Mouse (Mus musculus): ENCODE measurements at regions not wholly inside any gene's neighbourhood (a gene's known extent, or its start where the extent isn't known, plus 50 kb on each side); places are given as distances from the start of the nearest gene placed in this dataset.

GRCm38 (mm10) chr17:15195819-15196218, 154.5 kb upstream of the Gm3448 start:
- Histone ChIP-seq H3K36me3 (ENCODE audit: control insufficient read depth, insufficient read depth, low read length) (no peaks in the 10 kb centered on the region), H3K4me1 (ENCODE audit: control insufficient read depth, insufficient read depth, low read length) (peaks cover 2% of the 10 kb centered on the region), H3K4me3 (no peak overlapping the region), H3K27ac (no peak overlapping the region), H3K27me3 (ENCODE audit: control insufficient read depth, insufficient read depth, low read length) (no peaks in the 10 kb centered on the region), H3K9ac (ENCODE audit: low read depth, low read length) (no peak overlapping the region), H3K79me2 (replicated peaks; ENCODE audit: control insufficient read depth, insufficient read depth, low read length) (no peaks in the 10 kb centered on the region)
- 79% methylated on average over 2 of the region's 2 CpGs for WGBS
- no peak for TF ChIP-seq POLR2A (IDR thresholded peaks at IDR 0.05; ENCODE audit: insufficient read depth, low read depth, low read length)
- TF ChIP-seq EP300 (IDR thresholded peaks at IDR 0.05; ENCODE audit: insufficient read depth, low read depth, low read length), result no peak
- no peak for TF ChIP-seq CTCF (IDR thresholded peaks at IDR 0.05)
- intact Hi-C loops (cut with DNase I), result no loop called here
- DNase-seq, result no peak

- no peak overlapping the region for H3K9ac ChIP-seq (ENCODE audit: low read depth, low read length)
- DNase-seq, result no peak
- no peak overlapping the region for H3K27ac ChIP-seq
- H3K79me2 ChIP-seq (replicated peaks; ENCODE audit: control insufficient read depth, insufficient read depth, low read length), result no peaks in the 10 kb centered on the region
- 51% methylated on average over 7 of the region's 7 CpGs for WGBS
- intact Hi-C loops (cut with DNase I), result loop anchor here (5.0 kb wide), 1 partner anchor 128 kb away; no protein-coding TSS in a partner anchor
- H3K27me3 ChIP-seq (ENCODE audit: control insufficient read depth, insufficient read depth, low read length), result no peaks in the 10 kb centered on the region
- H3K4me1 ChIP-seq (ENCODE audit: control insufficient read depth, insufficient read depth, low read length), result peaks cover 2% of the 10 kb centered on the region
- H3K36me3 ChIP-seq (ENCODE audit: control insufficient read depth, insufficient read depth, low read length), result no peaks in the 10 kb centered on the region
- TF ChIP-seq POLR2A (IDR thresholded peaks at IDR 0.05; ENCODE audit: insufficient read depth, low read depth, low read length), result no peak
- no peak for TF ChIP-seq EP300 (IDR thresholded peaks at IDR 0.05; ENCODE audit: insufficient read depth, low read depth, low read length)
- no peak for TF ChIP-seq CTCF (IDR thresholded peaks at IDR 0.05)
- H3K4me3 ChIP-seq, result no peak overlapping the region
Measured at GRCm38 (mm10) chr17:15194894-15195461, 153.6 kb upstream of the Gm3448 start.

GRCm38 (mm10) chr17:15193831-15194230, 152.5 kb upstream of the Gm3448 start:
- TF ChIP-seq EP300 (IDR thresholded peaks at IDR 0.05; ENCODE audit: insufficient read depth, low read depth, low read length) (no peak), CTCF (IDR thresholded peaks at IDR 0.05) (no peak), POLR2A (IDR thresholded peaks at IDR 0.05; ENCODE audit: insufficient read depth, low read depth, low read length) (no peak)
- Histone ChIP-seq H3K27ac (no peak overlapping the region), H3K27me3 (ENCODE audit: control insufficient read depth, insufficient read depth, low read length) (no peaks in the 10 kb centered on the region), H3K9ac (ENCODE audit: low read depth, low read length) (no peak overlapping the region), H3K36me3 (ENCODE audit: control insufficient read depth, insufficient read depth, low read length) (no peaks in the 10 kb centered on the region), H3K4me1 (ENCODE audit: control insufficient read depth, insufficient read depth, low read length) (peaks cover 2% of the 10 kb centered on the region), H3K4me3 (no peak overlapping the region), H3K79me2 (replicated peaks; ENCODE audit: control insufficient read depth, insufficient read depth, low read length) (no peaks in the 10 kb centered on the region)
- no peak for DNase-seq
- 61% methylated on average over 6 of the region's 6 CpGs for WGBS
- intact Hi-C loops (cut with DNase I), result loop anchor here (2.0 to 5.0 kb wide), 2 partner anchors 127 to 183 kb away; partner anchors contain the start of gene Dll1

GRCm38 (mm10) chr17:15192840-15193239, 151.5 kb upstream of the Gm3448 start:
- intact Hi-C loops (cut with DNase I), result loop anchor here (2.0 to 5.0 kb wide), 2 partner anchors 126 to 184 kb away; partner anchors contain the start of gene Dll1
- Histone ChIP-seq H3K79me2 (replicated peaks; ENCODE audit: control insufficient read depth, insufficient read depth, low read length) (no peaks in the 10 kb centered on the region), H3K4me3 (no peak overlapping the region), H3K36me3 (ENCODE audit: control insufficient read depth, insufficient read depth, low read length) (no peaks in the 10 kb centered on the region), H3K27ac (no peak overlapping the region), H3K4me1 (ENCODE audit: control insufficient read depth, insufficient read depth, low read length) (peaks cover 2% of the 10 kb centered on the region), H3K27me3 (ENCODE audit: control insufficient read depth, insufficient read depth, low read length) (no peaks in the 10 kb centered on the region), H3K9ac (ENCODE audit: low read depth, low read length) (no peak overlapping the region)
- TF ChIP-seq CTCF (IDR thresholded peaks at IDR 0.05), result no peak
- peak; percentile 32 to 62 for DNase-seq
- 31% methylated on average over 7 of the region's 7 CpGs for WGBS

GRCm38 (mm10) chr17:15185217-15185616, 143.9 kb upstream of the Gm3448 start:
- no peaks in the 10 kb centered on the region for H3K27me3 ChIP-seq (ENCODE audit: control insufficient read depth, insufficient read depth, low read length)
- TF ChIP-seq POLR2A (IDR thresholded peaks at IDR 0.05; ENCODE audit: insufficient read depth, low read depth, low read length) (no peak), CTCF (IDR thresholded peaks at IDR 0.05) (no peak), EP300 (IDR thresholded peaks at IDR 0.05; ENCODE audit: insufficient read depth, low read depth, low read length) (no peak)
- no peaks in the 10 kb centered on the region for H3K4me1 ChIP-seq (ENCODE audit: control insufficient read depth, insufficient read depth, low read length)
- no peak for DNase-seq
- intact Hi-C loops (cut with DNase I), result no loop called here
- H3K36me3 ChIP-seq (ENCODE audit: control insufficient read depth, insufficient read depth, low read length), result no peaks in the 10 kb centered on the region
- no peaks in the 10 kb centered on the region for H3K79me2 ChIP-seq (replicated peaks; ENCODE audit: control insufficient read depth, insufficient read depth, low read length)
- H3K4me3 ChIP-seq, result no peak overlapping the region
- H3K9ac ChIP-seq (ENCODE audit: low read depth, low read length), result no peak overlapping the region
- WGBS, result 34% methylated on average over 5 of the region's 5 CpGs
- H3K27ac ChIP-seq, result no peak overlapping the region

GRCm38 (mm10) chr17:15183800-15184199, 142.5 kb upstream of the Gm3448 start:
- no peak for TF ChIP-seq POLR2A (IDR thresholded peaks at IDR 0.05; ENCODE audit: insufficient read depth, low read depth, low read length)
- 0 out of 2 replicates have a peak, but pooled peaks have one; percentile 3 for TF ChIP-seq CTCF (IDR thresholded peaks at IDR 0.05)
- H3K4me3 ChIP-seq, result no peak overlapping the region
- intact Hi-C loops (cut with DNase I), result no loop called here
- H3K79me2 ChIP-seq (replicated peaks; ENCODE audit: control insufficient read depth, insufficient read depth, low read length), result no peaks in the 10 kb centered on the region
- 76% methylated on average over 6 of the region's 6 CpGs for WGBS
- no peak for DNase-seq
- no peaks in the 10 kb centered on the region for H3K27me3 ChIP-seq (ENCODE audit: control insufficient read depth, insufficient read depth, low read length)
- no peak overlapping the region for H3K9ac ChIP-seq (ENCODE audit: low read depth, low read length)
- no peaks in the 10 kb centered on the region for H3K4me1 ChIP-seq (ENCODE audit: control insufficient read depth, insufficient read depth, low read length)
- no peak overlapping the region for H3K27ac ChIP-seq
- H3K36me3 ChIP-seq (ENCODE audit: control insufficient read depth, insufficient read depth, low read length), result no peaks in the 10 kb centered on the region

Measured in heart, adult 2 months (tissue).